ENCODE assay signal across 8 mouse cellular contexts in the genomic region with DNA sequence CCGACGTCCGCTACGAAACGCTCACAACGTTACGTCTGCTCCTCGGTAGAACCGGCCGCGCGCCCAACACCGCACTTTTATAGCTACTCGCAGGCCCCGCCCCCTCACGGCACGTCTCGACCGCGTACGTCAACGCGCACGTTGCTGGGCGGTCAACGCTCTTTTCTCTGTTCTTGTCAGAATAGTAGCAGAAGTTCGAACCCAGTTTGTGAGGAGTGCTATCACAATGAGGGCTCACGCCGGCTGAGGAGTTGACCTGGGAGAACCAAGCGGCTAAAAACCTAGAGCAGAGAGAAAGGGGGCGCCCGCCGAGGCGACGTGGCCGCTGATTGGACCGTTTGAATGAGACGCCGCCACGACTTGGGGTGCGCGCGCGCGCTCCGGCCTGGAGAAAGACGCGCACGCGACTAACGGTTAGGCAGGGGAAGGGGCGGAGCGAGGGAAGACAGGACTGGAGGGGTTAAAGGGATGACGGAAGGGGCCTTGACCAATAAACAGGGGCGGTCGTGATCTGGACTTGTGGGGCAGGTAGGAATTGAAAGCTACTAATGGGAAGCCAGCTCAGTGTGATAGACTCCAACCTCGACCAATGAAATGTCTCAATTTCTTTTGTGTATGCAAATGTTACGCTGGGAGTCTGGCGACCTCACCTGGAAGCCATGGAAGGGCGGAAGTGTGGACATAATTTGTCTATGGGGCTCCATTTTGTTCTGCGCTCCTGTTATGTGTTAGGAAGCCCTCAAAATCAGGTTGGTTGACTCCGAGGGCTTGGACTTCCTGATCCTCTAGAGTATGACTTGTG. TPM values are rescaled to one million over a fixed set of nuclear protein-coding genes. Genes with fewer than 3 reads are reported as not detected.
DNase-seq lines count a peak whose midpoint lies in the region; ATAC-seq lines count a peak whose summit lies in the region.

Ube2s (minus strand) TSS at position 288 of the 802 bp plus-strand sequence.

- peak; percentile 99 for DNase-seq in adipocyte (ENCODE audit: low spot score)
- DNase-seq in embryo, embryonic 10 days (ENCODE audit: low spot score), result peak; percentile 100
- DNase-seq in gastrocnemius, postnatal 10 days, result peak; percentile 97
- peak; percentile 100 for DNase-seq in induced T-regulatory cell, adult 2 months (ENCODE audit: low read depth)
- DNase-seq in left cerebral cortex, adult 9 months (ENCODE audit: low spot score in 2 of 2), result peak; percentile 99
- DNase-seq in right cerebral cortex, postnatal 14 days, result peak; percentile 97
- peak; percentile 96 to 97 for DNase-seq in urinary bladder, postnatal 36 days (ENCODE audit: low spot score in 2 of 2)

- ATAC-seq in megakaryocyte progenitor cell, adult 5-6 weeks (replicated peaks; ENCODE audit: poor library complexity), result peak; percentile 92

RNA-seq across cellular contexts. Expression of gene Ube2s, which starts in this region (rescaled TPM):
- 100 to 1,000 TPM in 1 of 2 experiments, 10 to 100 TPM in 1; 91.1 to 107 TPM for total RNA-seq in gastrocnemius, postnatal 10 days (2021)
- total RNA-seq in megakaryocyte progenitor cell, adult 5-6 weeks (2015), result 280 and 341 TPM in 2 replicates
- total RNA-seq in megakaryocyte progenitor cell, adult 5-6 weeks (2017), result 169 and 190 TPM in 2 replicates

Comparison
In these comparisons a context has a peak if more than half of its experiments do, and no peak if none do; other contexts are left out.
1. Peak in every context shown above with its lines: DNase-seq and ATAC-seq.